Mouse (Mus musculus) CH12.LX (cell line): ENCODE measurements at regions not wholly inside any gene's neighbourhood (a gene's known extent, or its start where the extent isn't known, plus 50 kb on each side); places are given as distances from the start of the nearest gene placed in this dataset.

Experiments
- DNase-seq: peaks from one replicate; pipeline ENCODE4 v3.0.0-alpha.2; 2013; ENCODE audit errors: extremely low read depth
- H3K27ac ChIP-seq: 2 replicates; pipeline ENCODE4 v1.5.1; 2012; ENCODE audit warnings: low read depth, mild to moderate bottlenecking, control low read depth, moderate library complexity; ENCODE audit not compliant: insufficient read depth
- H3K27me3 ChIP-seq: replicated peaks from 2 replicates; pipeline ENCODE3; 2012; ENCODE audit warnings: inconsistent platforms
- H3K36me3 ChIP-seq, 2 experiments: replicated peaks in 1 of 2; 2 replicates each; pipeline versions ENCODE3 to v1.6.1; 2012; ENCODE audit warnings: inconsistent platforms in 1 of 2, low read length in 1 of 2, mild to moderate bottlenecking in 1 of 2, mixed read lengths in 1 of 2, moderate library complexity in 1 of 2; ENCODE audit not compliant: control insufficient read depth in 1 of 2, insufficient read depth in 1 of 2
- H3K4me1 ChIP-seq, 2 experiments: 2 replicates each; pipeline ENCODE4 v1.6.1; 2012; ENCODE audit warnings: inconsistent platforms in 1 of 2, moderate library complexity in 1 of 2; ENCODE audit not compliant: insufficient read depth in 2 of 2, control insufficient read depth in 1 of 2
- H3K4me2 ChIP-seq: 2 replicates; pipeline ENCODE4 v1.6.1; 2012; ENCODE audit warnings: low read depth, mild to moderate bottlenecking, control low read depth; ENCODE audit not compliant: poor library complexity, insufficient read depth, severe bottlenecking
- H3K4me3 ChIP-seq, 3 experiments: fragments of 150-350 bp in 1 of 3; sonication (generic) in 1 of 3; replicated peaks in 1 of 3; 2 replicates each; pipeline versions ENCODE3 to v1.5.1; 2011 to 2012; ENCODE audit warnings: low read depth in 2 of 3, low read length in 2 of 3, mild to moderate bottlenecking in 2 of 3, moderate library complexity in 2 of 3, control low read depth in 1 of 3, improper control_type of control experiment in 1 of 3, inconsistent platforms in 1 of 3, mixed read lengths in 1 of 3; ENCODE audit not compliant: poor library complexity in 1 of 3
- H3K79me2 ChIP-seq: replicated peaks from 2 replicates; pipeline ENCODE4 v1.6.1; 2012; ENCODE audit warnings: mild to moderate bottlenecking, moderate library complexity; ENCODE audit not compliant: control insufficient read depth, poor library complexity, insufficient read depth, severe bottlenecking; ENCODE audit errors: extremely low read depth
- H3K9ac ChIP-seq: 2 replicates; pipeline ENCODE4 v1.6.1; 2012; ENCODE audit warnings: low read depth, mild to moderate bottlenecking, control low read depth, moderate library complexity; ENCODE audit not compliant: insufficient read depth
- H3K9me3 ChIP-seq: replicated peaks from 2 replicates; pipeline ENCODE3; 2012; ENCODE audit warnings: low read length, inconsistent platforms, mixed read lengths
- CTCF ChIP-seq, 2 experiments: IDR thresholded peaks in 1 of 2; conservative IDR thresholded peaks in 1 of 2; 2 replicates each; pipeline ENCODE4 v1.5.1; 2011 to 2012; ENCODE audit warnings: low read depth in 2 of 2, low read length in 2 of 2, improper control_type of control experiment in 1 of 2, inconsistent platforms in 1 of 2, mild to moderate bottlenecking in 1 of 2, moderate library complexity in 1 of 2
- EP300 ChIP-seq: IDR thresholded peaks from 2 replicates; pipeline ENCODE4 v1.6.1; 2011; ENCODE audit warnings: low read length, improper control_type of control experiment
- ETS1 ChIP-seq: conservative IDR thresholded peaks from 2 replicates; pipeline ENCODE4 v1.6.1; 2012; ENCODE audit warnings: low read depth, mild to moderate bottlenecking, inconsistent platforms, low read length, improper control_type of control experiment, moderate library complexity
- GABPA ChIP-seq: IDR thresholded peaks from 2 replicates; pipeline ENCODE4 v1.6.1; 2012; ENCODE audit warnings: low read depth, low read length, improper control_type of control experiment, inconsistent platforms; ENCODE audit not compliant: insufficient replicate concordance
- HCFC1 ChIP-seq: IDR thresholded peaks from 2 replicates; pipeline ENCODE4 v1.6.1; 2012; ENCODE audit warnings: low read depth, mild to moderate bottlenecking, inconsistent platforms, low read length, improper control_type of control experiment
- IRF4 ChIP-seq: IDR thresholded peaks from 2 replicates; pipeline ENCODE4 v1.6.1; 2014; ENCODE audit warnings: low read depth, mild to moderate bottlenecking, inconsistent platforms, low read length, improper control_type of control experiment
- JUN ChIP-seq: IDR thresholded peaks from 2 replicates; pipeline ENCODE4 v1.6.1; 2011; ENCODE audit warnings: low read depth, mild to moderate bottlenecking, low read length, improper control_type of control experiment, moderate library complexity; ENCODE audit not compliant: insufficient read depth
- JUND ChIP-seq: conservative IDR thresholded peaks from 2 replicates; pipeline ENCODE4 v1.6.1; 2011; ENCODE audit warnings: low read depth, low read length, improper control_type of control experiment
- MAZ ChIP-seq: IDR thresholded peaks from 2 replicates; pipeline ENCODE4 v1.6.1; 2012; ENCODE audit warnings: low read depth, mild to moderate bottlenecking, inconsistent platforms, low read length, improper control_type of control experiment, moderate library complexity
- MYC ChIP-seq: IDR thresholded peaks from 2 replicates; pipeline ENCODE4 v1.6.1; 2011; ENCODE audit warnings: low read depth, mild to moderate bottlenecking, improper control_type of control experiment, low read length
- NELFE ChIP-seq: IDR thresholded peaks from 2 replicates; pipeline ENCODE4 v1.6.1; 2011; ENCODE audit warnings: low read depth, low read length, improper control_type of control experiment
- NRF1 ChIP-seq: IDR thresholded peaks from 2 replicates; pipeline ENCODE4 v1.6.1; 2014; ENCODE audit warnings: low read depth, mild to moderate bottlenecking, inconsistent platforms, low read length, improper control_type of control experiment, moderate library complexity
- PAX5 ChIP-seq: IDR thresholded peaks from 2 replicates; pipeline ENCODE4 v1.6.1; 2012; ENCODE audit warnings: low read length, inconsistent platforms, mixed read lengths
- RAD21 ChIP-seq: IDR thresholded peaks from 2 replicates; pipeline ENCODE4 v1.6.1; 2011; ENCODE audit warnings: low read depth, mild to moderate bottlenecking, low read length, improper control_type of control experiment, moderate library complexity
- SIN3A ChIP-seq: IDR thresholded peaks from 2 replicates; pipeline ENCODE4 v1.6.1; 2012; ENCODE audit warnings: low read length, improper control_type of control experiment, inconsistent platforms
- SMC3 ChIP-seq: IDR thresholded peaks from 2 replicates; pipeline ENCODE4 v1.6.1; 2011; ENCODE audit warnings: low read depth, low read length, improper control_type of control experiment
- TCF12 ChIP-seq: IDR thresholded peaks from 2 replicates; pipeline ENCODE4 v1.6.1; 2014; ENCODE audit warnings: low read depth, mild to moderate bottlenecking, inconsistent platforms, low read length, improper control_type of control experiment
- UBTF ChIP-seq: IDR thresholded peaks from 2 replicates; pipeline ENCODE4 v1.6.1; 2012; ENCODE audit warnings: low read depth, mild to moderate bottlenecking, inconsistent platforms, low read length, improper control_type of control experiment, moderate library complexity
- USF1 ChIP-seq: IDR thresholded peaks from 2 replicates; pipeline ENCODE4 v1.6.1; 2014; ENCODE audit warnings: low read depth, mild to moderate bottlenecking, inconsistent platforms, low read length, improper control_type of control experiment
- USF2 ChIP-seq: conservative IDR thresholded peaks from 2 replicates; pipeline ENCODE4 v1.6.1; 2011; ENCODE audit warnings: low read depth, low read length, improper control_type of control experiment
- ZC3H11A ChIP-seq: IDR thresholded peaks from 2 replicates; pipeline ENCODE4 v1.6.1; 2012; ENCODE audit warnings: low read depth, mild to moderate bottlenecking, inconsistent platforms, low read length, improper control_type of control experiment
- ZMIZ1 ChIP-seq: IDR thresholded peaks from 2 replicates; pipeline ENCODE4 v1.6.1; 2012; ENCODE audit warnings: low read depth, mild to moderate bottlenecking, inconsistent platforms, low read length, improper control_type of control experiment
- ZNF384 ChIP-seq: IDR thresholded peaks from 2 replicates; pipeline ENCODE4 v1.6.1; 2012; ENCODE audit warnings: low read depth, low read length, improper control_type of control experiment, inconsistent platforms
- dilution Hi-C: fragments of 300-500 bp; cut with MboI; formaldehyde crosslinking; loops from 2 replicates; pipeline ENCODE4 v1.14.3; 2020; ENCODE audit warnings: low sequenced_read_pairs; ENCODE audit not compliant: extremely low pct_unique_long_range_greater_than_20kb, extremely low pct_ligation_motif_present
- in situ Hi-C: fragments of 300-500 bp; cut with MboI; formaldehyde crosslinking; loops from 3 replicates; pipeline ENCODE4 v1.14.3; 2019; ENCODE audit warnings: low sequenced_read_pairs, low pct_ligation_motif_present, low pct_unique_long_range_greater_than_20kb, mixed read lengths

DNA sequence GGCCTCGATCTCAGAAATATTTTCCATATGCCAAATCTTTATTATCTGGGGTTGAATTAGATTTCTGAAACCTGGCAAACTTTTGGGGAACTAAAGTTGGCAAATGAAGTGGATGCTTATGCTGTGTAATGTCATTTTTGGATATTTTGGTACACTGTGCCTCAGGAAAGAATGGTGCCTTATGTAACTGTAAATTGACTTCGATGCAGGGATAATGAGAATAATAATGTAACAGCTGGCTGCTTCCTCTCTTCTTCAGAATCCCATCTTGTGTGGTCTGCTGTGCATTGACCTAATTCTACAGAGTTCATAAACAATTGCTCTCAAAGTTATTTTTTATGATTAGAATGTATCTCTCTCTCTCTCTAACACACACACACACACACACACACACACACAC, 545.6 kb downstream of the Tfap2b start:
- in situ Hi-C loops, result no loop called here

DNA sequence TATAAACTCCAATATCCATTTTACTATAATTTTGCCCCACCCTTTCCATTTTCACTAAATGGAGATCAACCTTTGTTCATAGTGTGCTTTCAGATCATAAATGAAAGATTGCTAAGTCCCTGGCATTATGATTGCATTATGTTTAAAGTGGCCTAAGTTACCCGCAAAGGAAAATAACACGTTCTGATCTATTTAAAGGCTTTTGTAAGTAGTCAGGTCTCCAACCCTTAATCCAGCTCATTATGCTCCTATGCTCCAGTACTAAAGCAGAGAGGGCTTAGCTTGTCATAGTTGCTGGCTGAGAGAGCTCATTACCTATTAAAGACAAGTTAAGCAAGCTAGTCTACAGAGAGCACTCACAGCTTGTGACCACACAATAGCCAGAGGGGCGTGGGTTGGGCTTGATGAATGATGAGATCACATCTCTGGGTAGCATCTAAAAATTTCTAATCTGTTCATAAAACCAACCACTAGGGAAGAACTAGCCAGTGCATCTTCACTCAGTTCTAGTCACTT, 549.3 kb downstream of the Tfap2b start:
- in situ Hi-C loops (no loop called here), dilution Hi-C loops (no loop called here)
- Histone ChIP-seq H3K27me3 (no peaks in the 10 kb centered on the region), H3K9me3 (peaks cover 30% of the 10 kb centered on the region), H3K4me2 (no peak overlapping the region), H3K9ac (no peak overlapping the region), H3K4me3 (no peak overlapping the region), H3K36me3 (no peaks in the 10 kb centered on the region), H3K79me2 (no peaks in the 10 kb centered on the region)
- no peak for DNase-seq
- TF ChIP-seq EP300 (no peak), RAD21 (no peak), MAZ (no peak), NELFE (no peak), ETS1 (no peak), GABPA (no peak), USF2 (no peak), MYC (no peak), ZC3H11A (no peak), TCF12 (no peak), ZMIZ1 (no peak), UBTF (no peak)
- TF ChIP-seq, all 38 proteins: peak for 0
- no peaks in the 10 kb centered on the region for H3K4me1 ChIP-seq
- no peak overlapping the region for H3K27ac ChIP-seq

More for the DNA sequence above, 545.6 kb downstream of the Tfap2b start:
- Histone ChIP-seq H3K4me3 (no peak overlapping the region), H3K79me2 (no peaks in the 10 kb centered on the region), H3K4me2 (no peak overlapping the region), H3K27me3 (no peaks in the 10 kb centered on the region), H3K36me3 (no peaks in the 10 kb centered on the region), H3K9ac (no peak overlapping the region), H3K27ac (no peak overlapping the region), H3K4me1 (no peaks in the 10 kb centered on the region), H3K9me3 (peaks cover 35% of the 10 kb centered on the region)
- no peak for DNase-seq
- dilution Hi-C loops, result no loop called here
- no peak for TF ChIP-seq ZNF384
- TF ChIP-seq HCFC1, result no peak
- no peak for TF ChIP-seq PAX5
- TF ChIP-seq ZC3H11A, result no peak
- TF ChIP-seq SIN3A, result no peak
- TF ChIP-seq CTCF (conservative IDR thresholded peaks at IDR 0.05 in 1 of 2, IDR thresholded peaks at IDR 0.05 in 1 of 2; ENCODE audit: low read depth in 2 of 2, low read length in 2 of 2), result no peak
- no peak for TF ChIP-seq IRF4
- TF ChIP-seq USF1, result no peak
- TF ChIP-seq NELFE, result no peak
- TF ChIP-seq MAZ, result no peak
- TF ChIP-seq JUN, result no peak
- no peak for TF ChIP-seq ZMIZ1
- TF ChIP-seq NRF1, result no peak
- no peak for TF ChIP-seq JUND
- TF ChIP-seq TCF12, result no peak
- TF ChIP-seq EP300, result no peak
- no peak for TF ChIP-seq UBTF
- no peak for TF ChIP-seq SMC3
